Mouse (Mus musculus) midbrain, embryonic 10.5 days (tissue): ENCODE measurements at regions not wholly inside any gene's neighbourhood (a gene's known extent, or its start where the extent isn't known, plus 50 kb on each side); places are given as distances from the start of the nearest gene placed in this dataset.

Source experiments
- DNase-seq: peaks from one replicate; pipeline ENCODE4 v3.0.0-alpha.2; 2017; ENCODE audit warnings: low spot score
- H3K27ac ChIP-seq: fragments of 300-500 bp; sonication (generic); replicated peaks from 2 replicates; pipeline ENCODE4 v1.5.1; 2016; ENCODE audit warnings: mild to moderate bottlenecking
- H3K27me3 ChIP-seq: fragments of 300-500 bp; sonication (generic); 2 replicates; pipeline ENCODE4 v1.6.1; 2016; ENCODE audit warnings: low read depth, mild to moderate bottlenecking; ENCODE audit not compliant: poor library complexity, severe bottlenecking
- H3K36me3 ChIP-seq: fragments of 300-500 bp; sonication (generic); 2 replicates; pipeline ENCODE4 v1.6.1; 2016; ENCODE audit warnings: mild to moderate bottlenecking, moderate library complexity
- H3K4me1 ChIP-seq: fragments of 300-500 bp; sonication (generic); 2 replicates; pipeline ENCODE4 v1.6.1; 2016
- H3K4me3 ChIP-seq: fragments of 300-500 bp; sonication (generic); 2 replicates; pipeline ENCODE4 v1.5.1; 2016; ENCODE audit warnings: mild to moderate bottlenecking, moderate library complexity
- H3K9me3 ChIP-seq: fragments of 300-500 bp; sonication (generic); replicated peaks from 2 replicates; pipeline ENCODE4 v1.6.1; 2016; ENCODE audit warnings: mild to moderate bottlenecking
- WGBS: fragments of 180-500 bp; shearing (Covaris S2); methylation state at CpG from one replicate; pipeline ENCODE4 v1.1.7; 2016; 5-methylcytosine and 5-hydroxymethylcytosine counted together

DNA sequence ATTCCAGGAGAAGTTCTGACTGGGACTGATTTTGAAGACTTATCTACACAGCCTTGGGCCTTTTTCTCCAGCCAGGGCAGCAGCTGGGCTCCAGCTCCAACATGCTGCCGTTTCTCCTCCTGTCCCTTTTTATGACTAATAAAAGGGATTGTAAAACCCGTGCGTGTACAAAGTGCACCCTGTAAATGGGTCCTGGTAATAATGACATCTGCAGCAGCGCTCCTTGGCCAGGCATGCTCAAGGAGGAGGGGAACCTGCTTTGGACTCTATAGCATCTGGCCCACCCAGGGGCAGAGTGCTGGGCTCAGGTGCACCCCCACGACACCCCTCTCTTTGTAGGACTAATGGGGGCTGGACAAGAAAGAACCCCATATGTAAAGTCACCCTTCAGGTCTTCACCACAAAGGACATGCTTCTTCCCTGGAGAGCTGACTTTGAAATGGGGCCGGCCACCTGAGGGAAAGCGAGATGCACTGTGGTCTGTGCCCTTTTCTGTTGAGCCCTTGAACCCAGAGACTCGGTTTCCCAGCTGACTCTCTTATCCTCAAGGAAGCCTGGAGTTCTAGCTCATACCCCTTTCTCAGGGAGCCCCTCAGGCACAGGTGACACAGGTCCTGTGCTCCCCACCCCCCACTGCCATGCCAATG, 61.4 kb downstream of the Mrpl23 start:
- no peak overlapping the region for H3K4me3 ChIP-seq
- 0 out of 2 replicates have a peak, but pooled peaks cover 2% of the 10 kb centered on the region for H3K27me3 ChIP-seq
- no peaks in the 10 kb centered on the region for H3K9me3 ChIP-seq
- H3K27ac ChIP-seq, result 0 out of 2 replicates have a peak overlapping the region, but pooled peaks have one; percentile 25
- no peaks in the 10 kb centered on the region for H3K36me3 ChIP-seq
- no peak for DNase-seq
- WGBS, result 82% methylated on average over 8 of the region's 8 CpGs
- peaks cover 10% of the 10 kb centered on the region for H3K4me1 ChIP-seq

DNA sequence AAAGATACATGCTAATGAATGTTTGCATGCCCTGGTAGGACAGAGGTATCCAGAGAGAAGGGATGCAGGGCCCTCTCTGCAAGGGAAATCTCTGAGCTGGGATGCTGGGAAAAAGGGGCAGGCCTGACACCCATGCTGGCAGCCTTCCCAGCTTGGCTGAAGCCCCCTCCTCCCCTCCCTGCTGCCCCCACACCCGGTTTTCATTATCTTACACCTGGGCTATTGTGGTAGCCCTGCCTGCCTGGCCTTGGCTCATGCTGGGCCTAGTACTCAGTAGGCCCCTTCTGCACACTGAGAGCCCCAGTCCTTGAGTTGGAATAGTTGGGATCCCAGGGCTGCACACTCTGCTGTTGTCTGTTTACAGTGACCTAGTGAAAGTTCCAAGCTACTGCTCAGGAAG, 62.9 kb downstream of the Mrpl23 start:
- Histone ChIP-seq H3K4me3 (no peak overlapping the region), H3K9me3 (no peaks in the 10 kb centered on the region), H3K27me3 (0 out of 2 replicates have a peak, but pooled peaks cover 2% of the 10 kb centered on the region), H3K4me1 (peaks cover 13% of the 10 kb centered on the region), H3K27ac (no peak overlapping the region), H3K36me3 (no peaks in the 10 kb centered on the region)
- 15% methylated on average over 1 of the region's 1 CpGs for WGBS
- DNase-seq, result no peak

DNA sequence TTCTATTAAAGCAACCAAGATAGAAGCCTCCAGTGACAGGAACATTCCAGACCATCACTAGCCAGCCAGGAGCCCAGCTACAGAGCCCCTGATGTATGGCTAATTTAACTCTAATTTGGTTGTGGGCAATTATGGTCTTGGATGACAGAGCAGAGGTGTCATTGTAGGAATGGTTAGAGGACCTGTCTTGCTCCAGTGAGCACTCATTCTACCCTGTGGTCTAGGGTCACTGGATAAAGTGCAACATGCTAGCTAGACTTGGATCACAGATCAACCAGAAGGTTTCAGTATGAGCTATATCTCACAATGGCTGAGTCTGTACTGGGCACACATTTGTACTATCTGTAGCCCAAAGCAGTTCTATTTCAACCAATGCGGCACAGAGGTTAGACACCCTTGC, 63.7 kb downstream of the Mrpl23 start:
- WGBS, result 96% methylated on average over 1 of the region's 1 CpGs
- Histone ChIP-seq H3K27ac (no peak overlapping the region), H3K9me3 (no peaks in the 10 kb centered on the region), H3K27me3 (0 out of 2 replicates have a peak, but pooled peaks cover 2% of the 10 kb centered on the region), H3K4me1 (peaks cover 13% of the 10 kb centered on the region), H3K4me3 (no peak overlapping the region), H3K36me3 (no peaks in the 10 kb centered on the region)
- no peak for DNase-seq

DNA sequence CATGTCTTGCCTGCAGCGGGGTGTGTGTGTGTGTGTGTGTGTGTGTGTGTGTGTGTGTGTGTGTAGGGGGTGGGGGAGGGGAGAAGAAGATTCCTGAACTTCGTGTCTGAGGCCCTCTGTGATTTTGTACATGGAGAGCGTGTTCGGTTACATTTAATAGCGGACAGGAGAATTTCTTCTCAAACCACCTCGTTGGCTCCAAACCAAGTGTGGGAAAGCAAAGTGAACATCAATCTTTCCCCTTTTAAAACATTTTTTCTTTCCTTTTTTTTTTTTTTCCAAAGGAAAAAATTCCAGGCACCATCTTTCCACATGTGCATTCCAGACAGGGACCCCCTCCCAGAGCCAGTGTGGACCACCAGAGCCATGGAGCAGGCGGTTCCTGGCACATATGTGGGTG, 65.5 kb downstream of the Mrpl23 start:
- no peaks in the 10 kb centered on the region for H3K36me3 ChIP-seq
- H3K27ac ChIP-seq, result no peak overlapping the region
- peaks cover 7% of the 10 kb centered on the region for H3K4me1 ChIP-seq
- DNase-seq, result no peak
- H3K27me3 ChIP-seq, result 0 out of 2 replicates have a peak, but pooled peaks cover 2% of the 10 kb centered on the region
- no peaks in the 10 kb centered on the region for H3K9me3 ChIP-seq
- WGBS, result 89% methylated on average over 7 of the region's 7 CpGs
- no peak overlapping the region for H3K4me3 ChIP-seq

DNA sequence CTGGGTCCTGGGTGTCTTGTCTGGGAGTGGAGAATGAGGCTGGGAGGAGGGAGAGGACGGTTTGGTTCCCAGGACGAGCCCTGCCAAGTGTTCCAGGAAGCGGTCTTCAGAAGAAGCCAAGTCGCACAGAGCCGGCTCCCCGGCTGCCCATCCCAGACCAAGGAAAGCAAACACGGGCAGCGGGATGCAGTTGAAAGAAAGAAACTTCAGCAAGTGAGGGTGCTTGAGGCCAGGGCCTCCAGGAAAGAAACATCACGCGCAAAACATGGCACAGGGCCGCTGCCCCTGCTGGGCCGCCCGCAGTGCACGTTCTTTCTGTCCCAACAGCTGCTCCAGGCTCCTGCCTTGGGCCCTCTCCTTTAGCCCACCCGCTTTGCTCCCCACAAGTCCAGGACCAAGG, 66.7 kb downstream of the Igf2 start:
- peaks cover 7% of the 10 kb centered on the region for H3K4me1 ChIP-seq
- H3K27me3 ChIP-seq, result 0 out of 2 replicates have a peak, but pooled peaks cover 2% of the 10 kb centered on the region
- H3K27ac ChIP-seq, result no peak overlapping the region; the same call in 1 of the 2 replicates

DNA sequence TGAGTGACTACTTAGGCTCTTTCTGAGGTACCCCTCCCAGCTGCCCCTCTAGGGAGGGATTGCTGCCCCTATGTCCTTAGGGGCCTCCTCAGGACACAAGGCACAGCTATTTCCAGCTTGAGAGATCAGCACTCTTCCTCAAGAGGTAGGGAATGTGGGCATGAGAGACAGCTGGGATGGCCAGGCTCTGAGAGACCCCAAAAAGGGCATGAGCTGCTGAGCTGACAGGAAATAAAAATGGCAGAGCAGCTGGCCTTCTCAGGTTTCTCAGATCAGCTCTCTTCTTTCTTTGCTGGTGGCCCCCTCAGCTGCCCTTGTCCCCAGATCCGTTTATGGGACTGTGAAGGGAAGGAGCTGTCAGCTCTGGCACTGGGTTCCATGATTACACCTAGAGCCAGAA, 66.2 kb downstream of the Igf2 start:
- Histone ChIP-seq H3K9me3 (no peaks in the 10 kb centered on the region), H3K4me3 (no peak overlapping the region), H3K27ac (no peak overlapping the region; the same call in 1 of the 2 replicates), H3K27me3 (0 out of 2 replicates have a peak, but pooled peaks cover 1% of the 10 kb centered on the region), H3K36me3 (no peaks in the 10 kb centered on the region), H3K4me1 (peaks cover 4% of the 10 kb centered on the region)
- no peak for DNase-seq
- WGBS, result 47% methylated on average over 1 of the region's 1 CpGs

More for the DNA sequence above, 66.7 kb downstream of the Igf2 start:
- no peak for DNase-seq
- Histone ChIP-seq H3K36me3 (no peaks in the 10 kb centered on the region), H3K4me3 (no peak overlapping the region), H3K9me3 (no peaks in the 10 kb centered on the region)
- 78% methylated on average over 15 of the region's 15 CpGs for whole genome bisulfite sequencing
